Mouse (Mus musculus) heart, adult 8-10 months (tissue): Measurements from ENCODE around the gene Etfrf1. TPM values are rescaled to one million over a fixed set of nuclear protein-coding genes. Genes with fewer than 3 reads are reported as not detected.

Source experiments
- DNase-seq: peaks from one replicate; pipeline ENCODE4 v3.0.0; 2022; ENCODE audit warnings: low spot score
- total RNA-seq, 4 experiments: library from RNA; stranded (reverse); gene quantifications; 2 replicates each; pipeline ENCODE4 v1.2.4; 2022

The Etfrf1 gene
- 100 to 1,000 TPM; 102 to 139 (median 118) TPM for total RNA-seq

- DNase-seq, result peak; percentile 100
Measured at GRCm38 (mm10) chr6:145210816-145211338, at the start of gene Etfrf1, which contains the start of gene Casc1. Gene Etfrf1 (plus strand): TSS chr6:145211134. Gene Casc1 (minus strand): TSS chr6:145211005.

- no peak for DNase-seq
Measured at GRCm38 (mm10) chr6:145171892-145172606, 38.9 kb upstream of the Etfrf1 start.

- peak; percentile 83 for DNase-seq
Measured at GRCm38 (mm10) chr6:145173781-145174191, 37.1 kb upstream of the Etfrf1 start.

DNA sequence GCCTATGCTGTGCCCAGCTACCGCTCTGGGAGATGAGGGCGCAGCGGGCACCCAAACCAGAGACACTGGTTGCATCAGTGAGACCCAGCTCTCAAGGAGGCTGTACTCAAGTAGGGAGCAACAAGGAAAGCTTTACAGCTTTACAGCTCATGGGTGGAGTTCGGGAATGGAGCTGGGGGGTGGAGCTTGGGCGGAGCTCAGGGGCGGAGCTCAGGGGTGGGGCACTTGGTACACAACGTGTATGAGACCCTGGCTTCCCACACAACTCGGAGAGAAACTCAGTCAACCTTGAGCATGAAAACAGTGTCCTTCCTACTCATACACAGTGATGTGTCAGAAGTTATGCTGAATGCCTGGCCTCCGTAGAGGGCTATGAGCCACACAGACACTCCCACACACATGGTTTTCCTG is 35.4 kb upstream of the Etfrf1 start:
- DNase-seq, result no peak

DNA sequence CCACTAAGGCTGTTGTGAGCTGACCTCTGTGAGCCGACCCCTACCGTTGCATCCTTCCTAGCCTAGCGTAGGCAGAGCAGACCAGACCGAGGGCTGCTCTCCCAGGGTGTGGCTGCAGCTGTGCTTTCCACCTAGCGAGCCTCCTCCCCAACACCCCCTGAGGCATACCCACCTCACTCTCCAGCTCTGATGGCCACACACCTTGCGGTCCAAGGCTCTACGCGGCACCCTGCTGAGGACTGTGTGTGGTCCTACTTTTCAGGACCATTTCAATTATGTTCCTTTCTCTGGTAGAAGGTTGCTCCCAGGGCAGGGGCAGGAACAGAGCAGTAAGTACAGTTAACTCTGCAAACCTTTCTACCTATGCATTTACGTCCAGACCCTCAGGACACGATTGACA is 34.5 kb upstream of the Etfrf1 start:
- no peak for DNase-seq

- peak; percentile 40 for DNase-seq
Measured at GRCm38 (mm10) chr6:145179665-145180064, 31.3 kb upstream of the Etfrf1 start.

GRCm38 (mm10) chr6:145182044-145182443 is 28.9 kb upstream of the Etfrf1 start:
- DNase-seq, result peak; percentile 63

GRCm38 (mm10) chr6:145186096-145186495 is 24.8 kb upstream of the Etfrf1 start:
- DNase-seq, result no peak

GRCm38 (mm10) chr6:145187093-145188088 is 23.5 kb upstream of the Etfrf1 start:
- DNase-seq, result peak; percentile 28

DNA sequence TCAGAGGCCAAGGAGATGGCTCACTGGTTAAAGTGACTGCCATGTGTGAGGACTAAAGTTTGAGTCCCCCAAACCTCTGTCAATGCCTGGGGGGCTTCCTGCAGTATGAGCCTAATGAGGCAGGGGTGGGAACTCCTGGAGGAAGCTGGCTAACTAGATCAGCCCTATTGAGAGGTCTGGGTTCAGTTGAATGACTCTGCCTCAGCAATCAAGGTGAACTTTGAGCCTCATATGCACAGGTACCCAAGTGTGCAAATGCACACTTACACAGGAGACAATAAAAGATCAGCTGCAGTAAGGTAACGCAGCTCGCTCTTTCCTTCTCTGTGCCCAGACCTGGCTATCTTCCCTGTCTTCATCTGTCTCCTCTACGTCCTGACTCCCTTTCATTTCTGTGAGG is 17.9 kb upstream of the Etfrf1 start:
- no peak for DNase-seq

DNA sequence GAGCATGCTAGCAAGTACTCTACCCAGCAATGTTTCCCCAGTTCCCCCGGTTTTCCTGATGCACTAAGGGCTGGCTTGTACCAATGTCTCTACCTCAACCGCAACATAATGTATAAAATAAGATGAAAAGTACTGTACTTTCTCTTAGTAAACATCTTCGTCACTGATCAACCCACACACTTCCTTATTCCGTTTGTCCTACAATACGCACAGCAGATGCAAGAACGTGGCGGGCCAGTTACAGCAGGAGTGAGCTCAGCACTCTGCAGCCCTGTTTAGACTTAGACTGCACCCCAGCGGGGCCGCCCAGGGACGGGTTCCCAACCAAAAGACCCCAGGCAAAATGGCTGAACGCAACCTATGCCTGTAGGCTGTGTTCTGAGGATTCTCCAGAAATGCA is 17.5 kb upstream of the Etfrf1 start:
- no peak for DNase-seq

DNA sequence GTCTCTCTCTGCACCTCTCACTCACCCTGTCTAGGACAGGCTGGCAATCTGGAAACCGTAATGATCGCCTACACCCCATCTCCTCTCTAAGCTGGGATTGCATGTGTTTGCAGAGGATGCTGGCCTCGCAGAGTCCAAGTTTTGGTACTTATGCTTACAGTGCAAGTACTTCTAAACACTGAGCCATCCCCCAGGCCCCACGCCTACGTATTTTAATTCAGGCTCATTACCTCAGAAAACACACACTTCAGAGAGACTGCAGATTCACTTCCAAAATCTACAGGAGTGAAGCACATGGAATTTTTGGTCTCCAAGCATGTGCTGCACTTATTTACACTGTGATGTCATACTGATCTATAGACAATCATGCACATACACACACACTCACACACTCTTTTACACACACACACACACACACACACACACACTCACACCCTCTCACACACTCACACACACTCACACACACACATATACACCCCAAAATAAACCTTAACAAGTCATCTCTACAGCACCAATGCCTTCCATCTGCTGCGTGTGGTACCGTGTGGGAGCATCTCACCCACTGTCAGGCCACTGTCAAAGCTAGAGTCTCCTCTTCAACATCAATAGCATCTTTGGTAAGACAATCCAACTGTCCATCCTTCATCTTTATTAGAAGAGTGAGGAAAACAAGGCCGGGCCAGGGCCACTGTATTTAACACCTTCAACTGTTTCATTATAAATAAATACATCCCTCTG is 12.8 kb upstream of the Etfrf1 start:
- DNase-seq, result no peak

- no peak for DNase-seq
Measured at GRCm38 (mm10) chr6:145202432-145203125, 8.4 kb upstream of the Etfrf1 start.

DNA sequence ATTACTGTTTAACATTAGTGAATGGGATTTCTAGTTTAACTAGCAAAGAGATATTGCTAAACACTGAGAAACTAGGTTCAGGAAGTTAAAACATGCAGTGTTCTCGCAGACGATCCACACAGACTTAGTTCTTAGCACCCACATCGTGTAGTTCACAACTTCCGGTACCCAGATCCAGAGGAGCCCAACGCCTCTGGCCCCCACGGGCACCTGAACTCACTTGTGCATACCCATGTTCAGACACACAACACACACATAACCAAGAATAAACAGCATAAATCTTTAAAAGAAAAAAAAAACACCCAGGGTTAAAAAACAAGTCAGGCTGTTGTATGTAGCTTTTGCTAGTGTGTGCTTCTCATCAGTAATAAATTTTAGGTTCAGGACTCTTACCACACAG is 6.5 kb upstream of the Etfrf1 start:
- no peak for DNase-seq

- DNase-seq, result no peak
Measured at GRCm38 (mm10) chr6:145205142-145205541, 5.8 kb upstream of the Etfrf1 start.

DNA sequence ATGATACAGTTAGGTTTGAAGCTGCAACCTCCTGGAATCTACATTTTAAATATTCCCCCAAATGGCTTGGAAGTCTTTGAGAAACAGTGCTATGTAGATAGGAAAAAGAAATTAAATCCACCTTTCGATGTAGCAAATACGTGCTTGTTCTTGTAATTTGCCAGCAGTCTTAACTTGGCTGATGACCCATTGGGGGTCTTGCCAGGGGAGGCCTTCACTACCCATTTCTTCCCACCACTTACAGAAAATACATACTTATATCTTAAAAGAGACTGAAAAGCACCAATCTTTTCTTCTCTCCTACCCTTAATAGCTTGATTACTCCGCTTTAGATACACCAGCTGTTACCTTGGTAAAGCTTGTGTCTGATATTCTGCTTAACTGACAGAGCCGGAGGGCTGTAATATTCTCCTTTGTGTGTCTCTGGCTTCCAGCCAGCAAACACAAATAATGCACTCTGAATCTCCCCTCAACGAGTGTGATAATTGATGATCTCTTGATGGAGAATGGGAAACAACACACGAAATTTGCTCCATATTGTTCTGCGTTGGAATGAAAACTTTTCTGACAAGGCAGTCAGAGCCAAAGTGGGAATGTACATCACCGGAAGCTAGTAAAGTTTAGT is 766 bp upstream of the Etfrf1 start:
- DNase-seq, result peak; percentile 17

- no peak for DNase-seq
Measured at GRCm38 (mm10) chr6:145211376-145212305, 707 bp downstream of the Etfrf1 start.

DNA sequence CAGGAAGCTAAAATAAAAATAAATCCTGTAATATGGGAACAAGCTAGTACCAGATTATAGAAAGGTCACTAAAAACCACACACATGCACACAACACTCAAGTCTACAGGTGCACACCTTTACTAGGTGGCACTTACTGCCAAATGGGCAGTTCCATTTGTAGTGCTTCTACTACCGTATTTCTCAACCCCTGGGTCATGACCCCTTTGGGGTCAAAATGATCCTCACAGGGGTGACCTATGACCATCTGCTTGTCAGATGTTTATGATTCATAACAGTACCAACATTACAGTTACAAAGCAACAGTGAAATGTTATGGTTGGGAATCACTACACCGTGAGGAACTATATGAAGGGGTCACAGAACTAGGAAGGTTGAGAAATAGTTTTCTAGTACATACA is 3.0 kb downstream of the Etfrf1 start:
- no peak for DNase-seq

DNA sequence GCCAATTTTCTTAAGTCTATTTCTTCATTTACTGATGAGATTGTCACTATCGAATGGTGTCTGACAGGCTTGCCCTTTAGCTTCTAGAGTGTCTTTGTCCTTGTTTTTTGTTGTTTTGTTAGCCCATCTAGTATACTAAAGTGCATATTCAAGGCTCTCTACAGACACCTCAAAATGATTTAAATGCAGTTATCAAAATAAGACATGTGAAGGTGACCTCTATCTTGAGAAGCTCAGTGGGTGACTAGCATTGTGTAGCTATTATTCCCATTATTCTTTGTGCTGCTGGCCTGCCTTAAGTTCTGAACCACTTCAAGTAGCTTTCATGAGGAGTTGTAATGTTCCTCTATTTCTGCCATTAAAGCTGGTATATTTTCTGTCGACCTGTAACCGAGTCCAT is 4.9 kb downstream of the Etfrf1 start:
- no peak for DNase-seq
